Mouse (Mus musculus) CH12.LX (cell line): ENCODE data around the gene Polr2b.

Source experiments
- CTCF ChIP-seq, 2 experiments: IDR thresholded peaks in 1 of 2; conservative IDR thresholded peaks in 1 of 2; 2 replicates each; pipeline ENCODE4 v1.5.1; 2011 to 2012; ENCODE audit warnings: low read depth in 2 of 2, low read length in 2 of 2, improper control_type of control experiment in 1 of 2, inconsistent platforms in 1 of 2, mild to moderate bottlenecking in 1 of 2, moderate library complexity in 1 of 2
- JUND ChIP-seq: conservative IDR thresholded peaks from 2 replicates; pipeline ENCODE4 v1.6.1; 2011; ENCODE audit warnings: low read depth, low read length, improper control_type of control experiment
- KAT2A ChIP-seq: IDR thresholded peaks from 2 replicates; pipeline ENCODE4 v1.6.1; 2012; ENCODE audit warnings: low read length, improper control_type of control experiment, inconsistent platforms; ENCODE audit not compliant: insufficient replicate concordance
- NRF1 ChIP-seq: IDR thresholded peaks from 2 replicates; pipeline ENCODE4 v1.6.1; 2014; ENCODE audit warnings: low read depth, mild to moderate bottlenecking, inconsistent platforms, low read length, improper control_type of control experiment, moderate library complexity
- POLR2A ChIP-seq: IDR thresholded peaks from 2 replicates; pipeline ENCODE4 v1.6.1; 2011; ENCODE audit warnings: low read depth, mild to moderate bottlenecking, improper control_type of control experiment, low read length
- RCOR1 ChIP-seq: conservative IDR thresholded peaks from 2 replicates; pipeline ENCODE4 v1.6.1; 2012; ENCODE audit warnings: low read depth, mild to moderate bottlenecking, inconsistent platforms, low read length, improper control_type of control experiment
- TBP ChIP-seq: conservative IDR thresholded peaks from 2 replicates; pipeline ENCODE4 v1.6.1; 2011; ENCODE audit warnings: low read depth, low read length, improper control_type of control experiment
- ZMIZ1 ChIP-seq: IDR thresholded peaks from 2 replicates; pipeline ENCODE4 v1.6.1; 2012; ENCODE audit warnings: low read depth, mild to moderate bottlenecking, inconsistent platforms, low read length, improper control_type of control experiment
- ZNF384 ChIP-seq: IDR thresholded peaks from 2 replicates; pipeline ENCODE4 v1.6.1; 2012; ENCODE audit warnings: low read depth, low read length, improper control_type of control experiment, inconsistent platforms

DNA sequence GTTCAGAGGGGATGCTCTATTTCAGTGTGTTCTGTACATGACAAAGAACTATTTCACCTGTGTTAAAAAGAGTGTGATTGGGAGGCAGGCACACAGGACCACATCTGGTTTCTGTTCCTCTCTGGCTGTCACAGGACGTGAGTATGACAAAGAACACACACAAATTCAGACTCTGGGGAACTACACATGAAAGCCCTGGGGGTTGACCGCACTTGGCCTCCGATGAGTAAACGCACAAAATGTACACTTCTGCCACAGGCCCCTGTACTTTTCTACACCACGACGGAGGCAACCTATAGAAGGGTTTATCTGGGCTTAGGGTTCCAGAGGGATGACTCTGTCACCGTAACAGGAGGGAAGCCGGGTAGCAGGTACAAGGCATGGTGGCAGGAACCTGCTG is 20.3 kb upstream of the Polr2b start:
- TF ChIP-seq POLR2A (no peak), TBP (0 out of 2 replicates have a peak, but pooled peaks have one; percentile 7), KAT2A (no peak), CTCF (conservative IDR thresholded peaks at IDR 0.05 in 1 of 2, IDR thresholded peaks at IDR 0.05 in 1 of 2; ENCODE audit: low read depth in 2 of 2, low read length in 2 of 2) (no peak), JUND (peak; percentile 79), ZNF384 (peak; percentile 41; the same call in 1 of the 2 replicates), NRF1 (peak; percentile 29; the same call in 1 of the 2 replicates), RCOR1 (peak; percentile 99), ZMIZ1 (no peak; the same call in none of the 2 replicates)
